In genomic region chr4:106970786-106971185, GRCm38 (mm10) we compare ENCODE assay signal across 13 mouse cellular contexts.
DNase-seq lines count a peak whose midpoint lies in the region; ATAC-seq lines count a peak whose summit lies in the region.
"Had no signal": no experiment of that assay in that cellular context is flagged by ENCODE, and none has a peak within 500 bp of the region (broad histone marks: within the 10 kb centered on the region; RNA-seq: fewer than 3 reads in every experiment).

No protein-coding gene starts in this region.

- H3K4me2 ChIP-seq in heart, embryonic 13.5 days = no peak overlapping the region
- H3K4me2 ChIP-seq in liver, embryonic 12.5 days = no peak overlapping the region
- H3K4me2 ChIP-seq: lung, embryonic 15.5 days had no signal

- peaks cover 93% of the 10 kb centered on the region for H3K4me1 ChIP-seq in heart, embryonic 13.5 days
- H3K4me1 ChIP-seq in liver, embryonic 12.5 days = peaks cover 65% of the 10 kb centered on the region

- H3K27ac ChIP-seq in heart, embryonic 13.5 days (replicated peaks) = 0 out of 2 replicates have a peak overlapping the region, but pooled peaks have one; percentile 9
- H3K27ac ChIP-seq in liver, embryonic 12.5 days = 0 out of 2 replicates have a peak overlapping the region, but pooled peaks have one; percentile 7
- H3K27ac ChIP-seq: forebrain, embryonic 10.5 days; lung, embryonic 15.5 days had no signal

- no peaks in the 10 kb centered on the region for H3K27me3 ChIP-seq in heart, embryonic 13.5 days (replicated peaks)
- no peaks in the 10 kb centered on the region for H3K27me3 ChIP-seq in liver, embryonic 12.5 days (replicated peaks)
- H3K27me3 ChIP-seq: lung, embryonic 15.5 days had no signal

- ATAC-seq in heart, embryonic 13.5 days (ENCODE audit: extremely low read depth, insufficient number of reproducible peaks, low FRiP score, low TSS enrichment) = no peak
- ATAC-seq in liver, embryonic 12.5 days = no peak

- 68% methylated on average over 7 of the region's 7 CpGs for WGBS in heart, embryonic 13.5 days
- WGBS in liver, embryonic 12.5 days (ENCODE audit: insufficient replicate concordance) = 54% methylated on average over 7 of the region's 7 CpGs

- no peak overlapping the region for H3K4me3 ChIP-seq in heart, embryonic 13.5 days
- no peak overlapping the region for H3K4me3 ChIP-seq in liver, embryonic 12.5 days
- H3K4me3 ChIP-seq: forebrain, embryonic 10.5 days; lung, embryonic 15.5 days had no signal

- H3K9me3 ChIP-seq in heart, embryonic 13.5 days = no peaks in the 10 kb centered on the region
- no peaks in the 10 kb centered on the region for H3K9me3 ChIP-seq in liver, embryonic 12.5 days (replicated peaks)
- H3K9me3 ChIP-seq: forebrain, embryonic 10.5 days; lung, embryonic 15.5 days had no signal

- H3K36me3 ChIP-seq in heart, embryonic 13.5 days = no peaks in the 10 kb centered on the region; the same call in 1 of the 2 replicates
- H3K36me3 ChIP-seq in liver, embryonic 12.5 days = peaks cover 39% of the 10 kb centered on the region
- H3K36me3 ChIP-seq: lung, embryonic 15.5 days had no signal

- no peak for DNase-seq in heart, postnatal 4 days
- DNase-seq in spleen, adult 18-20 months = peak; percentile 13 to 27
- DNase-seq in spleen, postnatal 14 days (ENCODE audit: low spot score in 2 of 2) = no peak
- peak; percentile 66 for DNase-seq in thymus, postnatal 14 days
- DNase-seq in adrenal gland, postnatal 14 days = no peak
- no peak for DNase-seq in adrenal gland, adult 2 months
- DNase-seq: embryo, embryonic 11 days; kidney, adult 11 months; layer of hippocampus, postnatal 36 days had no signal

- H3K9ac ChIP-seq in heart, embryonic 13.5 days = no peak overlapping the region
- H3K9ac ChIP-seq in liver, embryonic 12.5 days = no peak overlapping the region
- H3K9ac ChIP-seq: lung, embryonic 15.5 days had no signal

Comparison
In these comparisons a context has a peak if more than half of its experiments do, and no peak if none do; other contexts are left out.
1. DNase-seq: peak in spleen, adult 18-20 months (2 of 2) and thymus, postnatal 14 days (single experiment); none in heart, postnatal 4 days (single experiment), spleen, postnatal 14 days (0 of 2), adrenal gland, postnatal 14 days (single experiment) and adrenal gland, adult 2 months (single experiment).